Mouse (Mus musculus) Patski (cell line): ENCODE measurements around the gene Sptbn1. TPM values are rescaled to one million over a fixed set of nuclear protein-coding genes. Genes with fewer than 3 reads are reported as not detected.
A peak's percentile ranks its signal among the peaks of the same experiment; 100 is the strongest.
"Not testable (repeated sequence)": the region's sequence is repeated elsewhere in the genome, so short reads cannot be mapped to it uniquely, and the experiment has no call there.

Experiments used
- ATAC-seq: fragments of 100-300 bp; one replicate; pipeline ENCODE4 v1.8.0; 2021
- CTCF ChIA-PET: fragments of 350-600 bp; sonication (Branson Sonifier 250); formaldehyde crosslinking; loops from one replicate; lab custom pipeline; 2022; ENCODE audit warnings: inconsistent platforms; lab: Charles Lee
- POLR2A ChIA-PET: fragments of 350-600 bp; sonication (Branson Sonifier 250); formaldehyde crosslinking; loops from one replicate; lab custom pipeline; 2022; ENCODE audit warnings: antibody characterized with exemption, inconsistent platforms; lab: Charles Lee
- DNase-seq: peaks from one replicate; pipeline ENCODE4 v3.0.0-alpha.2; 2011; ENCODE audit warnings: low read depth, low spot score
- H3K27me3 ChIP-seq: fragments of 371-371 bp; one replicate; pipeline ENCODE4 v1.5.1; 2021
- CTCF ChIP-seq: fragments of 100-300 bp; IDR thresholded peaks from one replicate; pipeline ENCODE4 v1.5.1; 2021
- in situ Hi-C: fragments of 300-500 bp; cut with MboI; formaldehyde crosslinking; loops from 3 replicates; pipeline ENCODE4 v1.11.1; 2018; ENCODE audit warnings: low pct_unique_long_range_greater_than_20kb, mixed read lengths
- polyA plus RNA-seq: library from polyadenylated mRNA; unstranded; gene quantifications from one replicate; pipeline ENCODE4 v1.2.3, GENCODE M21; 2021

Gene Sptbn1
- polyA plus RNA-seq, 1 experiment from 2014 or later, result 151 TPM

DNA sequence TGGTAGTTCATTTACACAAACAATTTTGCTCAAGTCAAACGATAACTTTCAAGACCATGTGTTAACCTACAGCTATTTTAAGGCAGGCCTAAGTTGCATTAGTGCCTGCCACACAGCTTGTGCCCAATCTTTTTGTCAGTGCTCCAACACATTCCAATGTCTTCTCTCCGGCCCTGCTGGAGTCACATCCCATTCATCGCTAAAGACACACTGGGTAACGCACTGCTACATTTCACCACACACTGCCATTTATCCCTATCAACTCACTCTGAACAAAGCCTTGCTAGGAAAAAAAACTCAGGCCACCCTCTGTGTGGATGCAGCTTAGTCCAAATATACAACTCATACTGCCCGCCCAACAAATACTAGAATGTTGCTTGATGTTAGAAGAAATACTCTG, 11.5 kb downstream of the Sptbn1 start:
- H3K27me3 ChIP-seq, result no peaks in the 10 kb centered on the region
- CTCF ChIA-PET, result interaction anchor here (1.2 kb wide), 1 partner anchor 22 kb away, joined by 3 read pairs; no protein-coding TSS in a partner anchor
- in situ Hi-C loops, result no loop called here
- DNase-seq (no peak), ATAC-seq (no peak)
- POLR2A ChIA-PET, result no interaction called here
- TF ChIP-seq CTCF, result no peak

DNA sequence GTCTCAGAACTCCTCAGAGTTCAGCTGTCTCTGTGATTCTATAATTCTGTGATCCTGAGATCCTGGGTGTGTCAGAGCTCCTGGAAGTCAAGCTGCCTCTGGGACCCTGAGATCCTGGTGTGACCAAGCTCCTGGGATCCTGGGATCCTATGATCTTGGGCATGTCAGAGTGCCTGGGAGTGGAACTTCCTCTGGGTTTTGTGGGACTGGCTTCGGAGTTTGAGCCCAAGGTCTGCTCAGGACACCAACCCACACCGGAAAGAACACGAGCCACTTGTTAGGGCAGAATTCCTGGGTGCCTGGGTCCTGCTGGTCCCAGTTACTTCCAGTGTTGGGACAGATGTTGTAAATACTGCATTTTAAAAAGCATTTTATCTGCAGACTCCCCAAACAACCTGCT, 12.8 kb downstream of the Sptbn1 start:
- ATAC-seq, CTCF ChIA-PET, POLR2A ChIA-PET: not testable (repeated sequence)

DNA sequence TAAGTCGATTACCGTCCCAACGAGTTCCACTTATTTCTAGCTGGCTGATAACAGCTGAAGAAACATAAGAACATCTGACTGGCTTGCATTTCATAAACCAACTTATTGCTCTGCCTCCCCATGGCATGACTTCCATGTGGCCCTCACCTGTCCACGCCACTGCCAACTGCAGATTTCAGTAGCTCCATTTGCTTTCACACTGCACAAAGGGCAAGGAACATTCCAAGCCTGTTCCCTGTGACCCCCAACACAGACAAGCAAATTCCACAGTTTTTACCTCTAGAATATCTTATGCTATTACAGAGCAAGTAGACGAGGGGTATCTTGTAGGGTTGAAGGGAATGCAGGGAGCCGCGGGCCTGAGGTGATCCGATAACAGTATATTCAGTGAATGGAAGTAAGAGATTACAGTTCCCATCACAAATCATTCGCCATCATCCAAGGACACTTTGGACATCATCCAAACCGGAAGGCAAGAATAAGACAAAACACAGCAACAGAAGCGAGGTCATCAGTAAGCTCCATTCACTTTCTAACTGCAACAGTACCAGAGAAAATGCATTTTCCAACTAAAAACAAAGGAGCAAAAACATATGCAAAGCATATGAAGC, 16.6 kb downstream of the Sptbn1 start:
- in situ Hi-C loops, result no loop called here
- no peaks in the 10 kb centered on the region for H3K27me3 ChIP-seq
- no peak for TF ChIP-seq CTCF
- DNase-seq (no peak), ATAC-seq (no peak)
- POLR2A ChIA-PET, result no interaction called here
- CTCF ChIA-PET, result interaction anchor here (1.0 kb wide), 1 partner anchor 61 kb away, joined by 3 read pairs; no protein-coding TSS in a partner anchor

More for the DNA sequence above, 12.8 kb downstream of the Sptbn1 start:
- in situ Hi-C loops, H3K27me3 ChIP-seq, DNase-seq: not testable (repeated sequence)

DNA sequence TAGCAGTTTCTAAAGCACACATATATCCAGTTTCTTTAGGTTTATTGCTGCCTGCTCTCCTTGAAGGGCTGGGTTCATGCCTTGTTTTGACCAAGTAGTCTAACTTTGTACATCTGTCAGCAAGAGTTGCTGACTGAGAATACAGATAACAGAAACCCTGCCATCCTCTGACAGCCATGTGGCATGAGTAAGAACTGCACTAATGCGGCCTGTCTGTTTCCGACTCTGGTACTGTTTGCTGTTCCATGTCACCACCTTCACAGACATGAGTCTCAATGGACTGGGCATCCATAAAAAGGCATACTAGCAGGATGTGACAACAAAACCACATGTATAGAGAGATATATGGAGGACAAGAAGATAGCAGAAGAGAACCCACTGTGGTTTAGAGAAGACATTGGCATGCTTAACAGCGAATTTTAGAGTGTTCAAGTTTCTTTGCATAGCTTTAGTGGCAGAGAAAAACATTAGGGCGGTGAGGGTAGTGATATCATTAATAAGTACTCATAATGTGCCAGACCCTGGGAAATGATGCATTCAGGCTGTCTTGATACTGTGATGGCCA, 18.4 kb downstream of the Sptbn1 start:
- ChIA-PET POLR2A (no interaction called here), CTCF (interaction anchor here (1.1 kb wide), 1 partner anchor 11 kb away, joined by 3 read pairs; no protein-coding TSS in a partner anchor)
- in situ Hi-C loops, result no loop called here
- DNase-seq, result no peak
- ATAC-seq, result no peak
- no peaks in the 10 kb centered on the region for H3K27me3 ChIP-seq
- no peak for TF ChIP-seq CTCF

DNA sequence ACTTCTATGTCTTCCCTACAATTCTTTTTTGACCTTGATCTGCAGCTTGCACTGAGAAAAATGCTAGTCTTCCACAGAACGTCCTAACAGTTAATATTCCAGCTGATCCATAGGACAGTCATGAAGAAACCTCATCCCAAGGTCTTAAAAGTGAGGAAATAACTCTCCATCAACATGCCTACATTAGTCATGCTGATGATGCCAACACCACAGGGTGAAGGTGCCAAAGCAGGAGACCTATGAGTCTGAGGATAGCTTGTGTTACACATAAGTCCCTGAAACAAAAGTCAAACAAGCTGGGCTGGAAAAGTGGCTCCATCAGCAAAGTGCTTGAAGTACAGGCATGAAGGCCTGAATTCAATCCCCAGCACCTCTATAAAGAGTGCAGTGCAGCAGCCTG, 20.9 kb downstream of the Sptbn1 start:
- ATAC-seq, result peak; percentile 94

DNA sequence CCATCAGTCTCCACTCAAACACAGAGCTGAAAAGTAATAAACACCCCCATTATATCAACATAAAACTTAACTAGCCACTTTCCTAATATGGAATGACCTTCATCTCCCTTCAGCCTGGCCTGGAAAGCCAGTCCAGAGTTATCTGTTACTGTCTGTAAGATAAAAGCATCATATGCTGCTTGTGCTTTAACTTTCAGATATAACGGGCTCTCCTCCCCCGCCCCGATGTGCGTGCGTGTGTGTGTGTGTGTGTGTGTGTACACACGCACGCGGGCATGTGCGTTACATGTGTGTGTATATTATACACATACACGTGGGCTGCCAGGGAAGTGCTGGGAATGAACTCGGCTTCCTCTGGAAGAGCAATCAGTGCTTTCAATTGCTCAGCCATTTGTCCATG, 21.8 kb downstream of the Sptbn1 start:
- no peak for ATAC-seq
- no peaks in the 10 kb centered on the region for H3K27me3 ChIP-seq
- in situ Hi-C loops, result no loop called here
- CTCF ChIA-PET, result no interaction called here
- POLR2A ChIA-PET, result no interaction called here
- no peak for TF ChIP-seq CTCF
- no peak for DNase-seq

More for the DNA sequence above, 20.9 kb downstream of the Sptbn1 start:
- DNase-seq, result no peak
- no peak for TF ChIP-seq CTCF
- POLR2A ChIA-PET, result no interaction called here
- in situ Hi-C loops, result no loop called here
- CTCF ChIA-PET, result interaction anchor here (0.8 kb wide), 1 partner anchor 10 kb away, joined by 5 read pairs; no protein-coding TSS in a partner anchor
- H3K27me3 ChIP-seq, result no peaks in the 10 kb centered on the region

DNA sequence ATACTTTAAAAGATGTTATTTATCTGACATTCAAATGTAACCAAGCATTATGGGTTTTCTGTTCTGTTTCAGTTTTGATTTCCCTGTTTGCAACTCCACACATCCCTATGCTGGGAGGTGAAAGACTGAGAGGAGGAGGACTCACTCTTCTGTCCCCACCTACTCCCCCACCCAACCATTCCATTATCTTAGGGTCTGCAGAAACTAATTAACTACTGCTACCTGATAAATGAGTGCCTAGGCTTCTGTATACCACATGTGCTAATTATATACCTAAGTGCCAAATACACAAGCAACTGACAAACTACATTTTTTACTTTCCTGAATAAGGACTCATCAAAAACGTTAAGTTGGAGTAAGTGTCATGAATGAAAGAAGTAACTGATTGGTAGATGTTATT, 23.8 kb downstream of the Sptbn1 start:
- no peak for DNase-seq
- no peak for TF ChIP-seq CTCF
- no peaks in the 10 kb centered on the region for H3K27me3 ChIP-seq
- ChIA-PET CTCF (interaction anchor here (1.0 to 1.2 kb wide), 2 partner anchors 9 to 12 kb away, joined by 3 to 5 read pairs; no protein-coding TSS in a partner anchor), POLR2A (no interaction called here)
- no peak for ATAC-seq
- in situ Hi-C loops, result no loop called here

DNA sequence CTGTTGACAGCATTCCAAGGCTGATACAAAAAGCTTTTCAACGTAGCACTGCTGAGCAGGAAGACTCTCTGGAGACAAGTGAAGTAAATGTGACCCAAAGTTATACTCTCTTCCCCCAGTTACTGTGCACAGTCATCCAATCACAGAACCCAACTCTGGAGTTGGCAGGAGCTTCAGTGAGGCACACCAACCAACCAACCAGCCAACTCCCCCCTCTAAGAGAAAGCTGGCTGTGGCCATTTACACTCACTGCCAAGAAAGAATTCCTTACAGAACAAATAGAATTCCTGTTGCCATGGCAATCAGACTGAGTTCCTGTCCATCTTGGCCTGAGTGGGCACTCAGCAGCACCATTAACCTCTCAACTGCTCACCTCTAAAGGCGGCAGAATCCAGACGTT, 24.4 kb downstream of the Sptbn1 start:
- ATAC-seq, result no peak
- ChIA-PET CTCF (interaction anchor here (1.0 to 1.2 kb wide), 2 partner anchors 9 to 12 kb away, joined by 3 to 5 read pairs; no protein-coding TSS in a partner anchor), POLR2A (no interaction called here)
- no peak for DNase-seq
- no peaks in the 10 kb centered on the region for H3K27me3 ChIP-seq
- in situ Hi-C loops, result no loop called here
- TF ChIP-seq CTCF, result no peak

DNA sequence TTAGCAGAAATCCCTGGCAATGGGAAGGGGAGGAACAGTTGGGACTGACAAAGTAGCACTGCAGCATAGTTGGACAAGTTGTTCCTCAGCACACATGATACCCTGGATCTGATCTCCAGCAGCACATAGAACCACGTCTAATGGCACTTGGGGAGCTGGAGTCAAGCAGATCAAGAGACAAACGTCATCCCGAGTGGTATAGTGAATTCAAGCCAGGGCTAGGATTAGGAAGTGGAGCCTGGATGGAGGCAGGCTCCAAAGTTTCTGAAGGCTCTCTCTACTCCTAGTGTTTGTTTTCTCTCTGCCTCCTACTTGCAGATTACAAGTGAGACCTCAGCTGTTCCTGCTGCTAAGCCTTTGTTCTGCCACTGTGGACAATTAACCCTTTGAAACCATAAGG, 27.1 kb downstream of the Sptbn1 start:
- in situ Hi-C loops, result no loop called here
- H3K27me3 ChIP-seq, result no peaks in the 10 kb centered on the region
- ChIA-PET POLR2A (no interaction called here), CTCF (interaction anchor here (1.4 kb wide), 1 partner anchor 16 kb away, joined by 3 read pairs; no protein-coding TSS in a partner anchor)
- TF ChIP-seq CTCF, result no peak
- ATAC-seq (no peak), DNase-seq (no peak)

DNA sequence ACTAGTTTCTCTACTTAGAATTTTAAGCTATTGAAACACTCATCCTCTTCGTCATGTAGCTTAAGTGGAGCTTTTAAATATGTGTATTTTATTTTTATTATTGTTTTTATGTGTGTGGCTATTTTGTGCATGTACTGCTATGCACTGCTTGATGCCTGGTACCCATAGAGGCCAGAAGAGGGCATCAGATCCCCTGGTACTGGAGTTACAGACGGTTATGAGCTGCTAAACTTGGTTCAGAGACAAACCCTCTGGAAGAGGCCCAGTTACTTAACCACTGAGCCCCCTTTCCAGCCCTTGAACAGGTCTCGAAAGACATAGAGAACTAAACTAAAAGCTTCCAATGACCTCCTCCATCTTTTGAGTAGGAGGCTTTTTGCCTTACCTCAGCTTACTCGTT, 30.0 kb downstream of the Sptbn1 start:
- in situ Hi-C loops, result loop anchor here (5.0 kb wide), 1 partner anchor 419 kb away; no protein-coding TSS in a partner anchor
- DNase-seq (no peak), ATAC-seq (no peak)

More for the DNA sequence above, 30.0 kb downstream of the Sptbn1 start:
- POLR2A ChIA-PET, result no interaction called here
- CTCF ChIA-PET, result interaction anchor here (0.7 to 2.6 kb wide), 12 partner anchors 8 to 113 kb away, joined by 3 to 8 read pairs (median 4); no protein-coding TSS in a partner anchor
- peak; percentile 80 for TF ChIP-seq CTCF
- no peaks in the 10 kb centered on the region for H3K27me3 ChIP-seq
